Mouse (Mus musculus): ENCODE results near the gene Eif1. TPM values are rescaled to one million over a fixed set of nuclear protein-coding genes. Genes with fewer than 3 reads are reported as not detected.

Gene Eif1
- polyA plus RNA-seq, 1 experiment from 2014 or later = 674 TPM

DNA sequence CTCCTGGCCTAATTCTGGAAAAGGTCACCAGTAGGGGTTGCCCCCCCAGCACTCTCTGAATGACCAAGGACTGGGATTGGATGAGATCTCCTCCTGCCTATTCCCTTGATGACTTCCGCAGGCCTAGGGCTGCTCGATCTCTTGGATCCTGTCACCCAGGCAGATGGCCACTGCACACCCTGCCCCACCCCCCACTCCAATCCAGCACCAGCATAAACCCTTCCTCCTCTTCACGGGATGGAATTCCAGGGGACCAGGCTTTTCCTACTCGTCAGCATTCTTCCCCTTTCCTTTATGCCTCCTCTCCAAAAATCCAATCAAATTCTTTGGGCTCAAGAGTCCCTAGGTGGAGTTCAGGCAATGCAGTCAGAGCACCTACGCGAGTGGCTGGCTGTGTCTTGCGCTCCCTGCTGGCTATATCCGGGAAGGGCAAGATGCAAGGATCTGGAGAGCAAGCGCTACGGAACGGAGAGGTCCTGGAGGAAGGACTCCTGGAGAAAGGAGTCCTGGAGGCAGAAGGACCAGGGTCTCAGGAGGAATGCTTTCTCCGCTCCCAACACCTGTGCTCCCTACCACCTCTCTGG, 43.4 kb downstream of the Eif1 start:
- ChIA-PET POLR2A (no interaction called here), CTCF (interaction anchor here (1.3 to 2.7 kb wide), 2 partner anchors 32 to 45 kb away, joined by 6 to 14 read pairs; partner anchors contain the start of gene Jup)
- in situ Hi-C loops (cut with MboI; ENCODE audit: low pct_unique_long_range_greater_than_20kb) = loop anchor here (5.0 to 10.0 kb wide), 2 partner anchors 44 to 192 kb away; no protein-coding TSS in a partner anchor
- TF ChIP-seq CTCF (IDR thresholded peaks at IDR 0.05) = peak; percentile 82
- H3K27me3 ChIP-seq = peaks cover 5% of the 10 kb centered on the region
- DNase-seq (ENCODE audit: low read depth, low spot score) (no peak), ATAC-seq (peak; percentile 51)

- no peaks in the 10 kb centered on the region for H3K27me3 ChIP-seq
- TF ChIP-seq CTCF (IDR thresholded peaks at IDR 0.05) = no peak
- CTCF ChIA-PET = interaction anchor here (0.9 kb wide), 1 partner anchor 28 kb away, joined by 3 read pairs; no protein-coding TSS in a partner anchor
- DNase-seq (ENCODE audit: low read depth, low spot score) (no peak), ATAC-seq (no peak)
- in situ Hi-C loops (cut with MboI; ENCODE audit: low pct_unique_long_range_greater_than_20kb) = loop anchor here (10.0 kb wide), 1 partner anchor 186 kb away; no protein-coding TSS in a partner anchor
- POLR2A ChIA-PET = interaction anchor here (0.7 to 1.6 kb wide), 2 partner anchors 28 to 198 kb away, joined by 4 read pairs; partner anchors contain the start of gene Jup
These were observed 49.5 kb downstream of the Eif1 start for GRCm38 (mm10) chr11:100369145-100369544.

- ChIA-PET CTCF (interaction anchor here (0.8 kb wide), 1 partner anchor 15 kb away, joined by 4 read pairs; no protein-coding TSS in a partner anchor), POLR2A (no interaction called here)
- in situ Hi-C loops (cut with MboI; ENCODE audit: low pct_unique_long_range_greater_than_20kb) = loop anchor here (10.0 kb wide), 1 partner anchor 185 kb away; no protein-coding TSS in a partner anchor
- no peaks in the 10 kb centered on the region for H3K27me3 ChIP-seq
- TF ChIP-seq CTCF (IDR thresholded peaks at IDR 0.05) = no peak
- ATAC-seq (no peak), DNase-seq (ENCODE audit: low read depth, low spot score) (no peak)
These were observed 50.1 kb downstream of the Eif1 start for GRCm38 (mm10) chr11:100369822-100370221.

Other genes starting within 250 kb of the Eif1 start
- not detected for gene Krt32, start 231.7 kb upstream of the Eif1 start, polyA plus RNA-seq (2021)
- not detected for gene Krt35, start 223.6 kb upstream of the Eif1 start, polyA plus RNA-seq (2021)
- not detected for gene Krt36, start 214.3 kb upstream of the Eif1 start, polyA plus RNA-seq (2021)
- not detected for gene Krt13, start 198.3 kb upstream of the Eif1 start, polyA plus RNA-seq (2021)
- 0.74 TPM for gene Krt15, start 184.0 kb upstream of the Eif1 start, polyA plus RNA-seq (2021)
- gene Krt19, start 171.2 kb upstream of the Eif1 start, polyA plus RNA-seq (2021) = not detected
- not detected for gene Krt9, start 126.6 kb upstream of the Eif1 start, polyA plus RNA-seq (2021)
- gene Krt14, start 112.3 kb upstream of the Eif1 start, polyA plus RNA-seq (2021) = not detected
- not detected for gene Krt16, start 71.0 kb upstream of the Eif1 start, polyA plus RNA-seq (2021)
- gene Krt17, start 58.9 kb upstream of the Eif1 start, polyA plus RNA-seq (2021) = 0.10 TPM
- gene Krt42, start 50.0 kb upstream of the Eif1 start, polyA plus RNA-seq (2021) = 0.08 TPM
- not detected for gene Gast, start 14.5 kb downstream of the Eif1 start, polyA plus RNA-seq (2021)
- gene Hap1, start 36.2 kb downstream of the Eif1 start, polyA plus RNA-seq (2021) = 23.9 TPM
- gene Jup, start 77.9 kb downstream of the Eif1 start, polyA plus RNA-seq (2021) = 71.6 TPM
- 29.1 TPM for gene P3h4, start 95.0 kb downstream of the Eif1 start, polyA plus RNA-seq (2021)
- 0.10 TPM for gene Fkbp10, start 95.8 kb downstream of the Eif1 start, polyA plus RNA-seq (2021)
- 59.8 TPM for gene Nt5c3b, start 121.9 kb downstream of the Eif1 start, polyA plus RNA-seq (2021)
- 0.44 TPM for gene Klhl10, start 122.0 kb downstream of the Eif1 start, polyA plus RNA-seq (2021)
- 10.9 TPM for gene Klhl11, start 152.9 kb downstream of the Eif1 start, polyA plus RNA-seq (2021)
- 162 TPM for gene Acly, start 208.1 kb downstream of the Eif1 start, polyA plus RNA-seq (2021)
- gene Ttc25, start 225.7 kb downstream of the Eif1 start, polyA plus RNA-seq (2021) = 2.2 TPM